Mouse (Mus musculus) ES-E14 (cell line): Measurements from ENCODE around the gene Ncf1.

Source experiments
- CHD2 ChIP-seq: IDR thresholded peaks from 2 replicates; pipeline ENCODE4 v1.6.1; 2014; ENCODE audit warnings: mild to moderate bottlenecking, low read depth, low read length, inconsistent platforms
- HCFC1 ChIP-seq: IDR thresholded peaks from 2 replicates; pipeline ENCODE4 v1.6.1; 2012; ENCODE audit warnings: low read length, inconsistent platforms, borderline replicate concordance; ENCODE audit not compliant: insufficient read depth
- ZC3H11A ChIP-seq: IDR thresholded peaks from 2 replicates; pipeline ENCODE4 v1.6.1; 2012; ENCODE audit warnings: low read depth, mild to moderate bottlenecking, inconsistent platforms, low read length, borderline replicate concordance

DNA sequence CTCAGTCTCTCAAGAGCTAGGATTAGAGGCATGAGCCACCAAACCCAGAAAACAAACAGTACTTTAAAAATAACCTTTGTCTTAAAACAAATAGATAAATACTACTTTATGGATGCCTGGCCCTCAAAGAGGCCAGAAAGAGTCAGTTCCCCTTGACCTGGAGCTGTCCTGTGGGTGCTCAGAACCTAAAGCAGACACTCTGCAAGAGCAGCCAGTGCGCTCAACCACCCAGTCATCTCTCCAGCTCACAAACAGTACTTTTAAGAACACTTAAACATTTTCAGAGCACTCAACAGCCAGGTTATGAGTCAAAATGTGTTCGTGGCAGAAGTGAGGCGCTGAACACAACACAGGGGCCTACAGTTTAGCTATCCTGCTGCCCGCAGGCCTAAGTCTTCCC, 21.7 kb upstream of the Ncf1 start:
- no peak for TF ChIP-seq CHD2
- TF ChIP-seq HCFC1, result no peak
- no peak for TF ChIP-seq ZC3H11A
